Mouse (Mus musculus) gastrocnemius, postnatal 10 days (tissue): Measurements from ENCODE around the gene Dok5. TPM values are rescaled to one million over a fixed set of nuclear protein-coding genes. Genes with fewer than 3 reads are reported as not detected.

Experiments
- DNase-seq: peaks from one replicate; pipeline ENCODE4 v3.0.0; 2021; ENCODE audit warnings: mixed read lengths
- total RNA-seq, 2 experiments: library from RNA; stranded (reverse); gene quantifications; 2 replicates each; pipeline ENCODE4 v1.2.3; 2021

Gene Dok5
- total RNA-seq, 2 experiments from 2014 or later, result 20.1 to 24.0 TPM

DNA sequence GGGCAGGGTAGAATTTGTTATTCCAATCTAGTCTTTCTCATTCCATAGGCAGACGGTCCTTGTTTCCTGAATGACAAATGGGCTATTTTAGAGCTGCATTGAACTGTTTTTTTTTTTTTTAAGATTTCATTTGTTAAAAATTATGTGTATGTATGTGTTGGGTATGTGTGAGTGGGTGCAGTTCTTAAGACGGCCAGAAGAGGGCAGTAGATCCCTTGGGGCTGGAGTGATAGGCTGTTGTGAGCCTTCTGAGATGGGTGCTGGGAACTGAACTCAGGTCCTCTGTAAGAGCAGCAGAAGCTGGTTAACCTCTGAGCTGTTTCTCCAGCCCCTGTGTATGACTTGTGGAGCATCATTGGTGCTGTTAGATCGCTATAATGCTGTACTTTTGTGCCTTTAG is 63.6 kb downstream of the Dok5 start:
- DNase-seq, result no peak

DNA sequence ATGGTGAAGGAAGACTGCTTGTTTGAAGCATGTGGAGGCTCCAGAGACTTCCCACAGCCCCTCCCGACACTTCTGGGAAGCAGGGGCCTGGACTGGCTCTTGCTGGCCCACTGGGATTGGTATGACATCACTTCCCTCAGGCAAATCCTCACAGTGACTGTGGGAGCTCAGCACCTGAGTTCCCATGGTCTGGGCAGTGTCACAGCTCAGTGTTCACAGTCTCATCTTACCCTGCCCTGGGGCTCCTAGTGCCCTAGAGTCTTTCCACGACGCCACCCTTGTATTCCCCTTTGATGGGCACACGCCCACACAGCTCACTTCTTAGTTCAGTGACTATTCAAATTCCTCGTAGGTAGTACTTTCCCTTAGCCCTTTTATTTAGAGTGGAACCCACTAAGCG is 71.4 kb downstream of the Dok5 start:
- no peak for DNase-seq

DNA sequence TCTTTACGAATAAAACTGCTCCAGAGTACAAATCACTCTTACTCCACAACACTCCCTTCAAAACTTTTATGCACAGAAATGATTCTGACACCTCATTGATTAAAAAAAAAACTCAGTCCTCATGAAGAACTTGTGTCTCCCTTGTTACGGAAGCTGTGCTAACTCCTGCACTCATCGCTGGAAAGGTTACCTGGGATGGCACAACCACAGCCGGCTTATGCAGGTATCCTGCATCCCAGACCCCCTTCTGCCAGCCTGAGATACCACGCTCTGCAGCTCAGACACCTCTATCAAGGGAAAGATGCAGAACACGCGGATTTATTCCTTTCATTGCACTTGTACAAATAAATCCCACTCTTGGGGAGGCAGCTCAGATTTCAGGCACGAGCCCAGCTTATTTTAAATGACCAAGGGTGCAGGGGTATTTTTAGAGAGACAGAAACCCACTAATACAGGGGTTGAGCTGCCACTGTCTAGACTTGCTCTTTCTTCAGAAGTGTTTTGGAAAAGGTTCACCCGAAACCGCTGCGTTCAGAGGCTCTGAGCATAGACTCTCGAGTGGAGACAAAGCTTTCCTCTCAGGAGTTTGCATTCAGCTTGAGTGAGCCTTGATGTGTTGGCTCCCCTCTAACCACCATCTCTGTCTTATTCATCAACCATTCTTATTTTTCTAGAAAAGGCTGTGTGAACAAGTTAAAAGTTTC is 76.1 kb downstream of the Dok5 start:
- DNase-seq, result no peak

DNA sequence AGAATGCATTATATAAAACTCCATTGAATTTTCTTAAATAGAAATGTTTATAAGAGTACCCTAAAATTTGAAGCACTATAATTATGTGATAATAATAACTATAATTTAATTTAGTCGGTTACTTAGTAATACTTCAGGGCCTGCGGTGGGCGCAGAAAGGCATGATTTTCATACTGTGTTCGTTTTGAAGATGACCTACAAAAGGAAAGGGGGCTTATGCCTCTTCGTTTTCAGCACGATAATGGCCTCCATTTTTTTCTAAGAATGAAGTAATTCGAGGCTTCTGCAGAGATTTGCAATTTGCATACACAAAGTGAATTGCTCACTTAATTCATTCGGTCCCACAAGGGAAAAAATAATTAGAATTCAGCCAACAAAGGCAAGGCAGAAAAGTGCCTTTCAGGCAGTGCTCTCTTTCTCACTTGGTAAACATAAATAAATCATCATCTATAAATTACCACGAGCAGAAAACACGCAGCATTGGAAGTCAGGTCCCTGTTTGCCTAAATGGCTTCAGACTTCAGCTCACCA is 76.7 kb downstream of the Dok5 start:
- no peak for DNase-seq

DNA sequence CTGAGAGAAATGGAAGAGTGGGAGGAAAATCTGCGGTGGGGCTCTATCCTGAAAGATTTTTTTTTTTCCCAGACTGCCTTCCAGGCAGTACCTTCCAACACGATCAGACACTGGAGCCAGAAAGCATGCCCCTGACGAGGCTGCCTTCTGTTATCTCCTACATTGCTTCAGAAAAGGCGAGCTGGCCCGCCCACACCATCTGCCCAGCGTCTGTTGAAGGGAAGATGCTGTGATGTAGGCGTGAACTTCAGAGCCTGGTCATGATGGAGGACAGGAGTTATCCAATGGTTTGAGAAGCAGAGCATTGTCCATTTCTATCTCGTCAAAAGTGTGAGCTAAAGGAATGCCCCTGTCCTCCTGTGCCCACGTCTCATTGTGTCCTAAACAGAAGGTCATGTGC is 79.7 kb downstream of the Dok5 start:
- no peak for DNase-seq

DNA sequence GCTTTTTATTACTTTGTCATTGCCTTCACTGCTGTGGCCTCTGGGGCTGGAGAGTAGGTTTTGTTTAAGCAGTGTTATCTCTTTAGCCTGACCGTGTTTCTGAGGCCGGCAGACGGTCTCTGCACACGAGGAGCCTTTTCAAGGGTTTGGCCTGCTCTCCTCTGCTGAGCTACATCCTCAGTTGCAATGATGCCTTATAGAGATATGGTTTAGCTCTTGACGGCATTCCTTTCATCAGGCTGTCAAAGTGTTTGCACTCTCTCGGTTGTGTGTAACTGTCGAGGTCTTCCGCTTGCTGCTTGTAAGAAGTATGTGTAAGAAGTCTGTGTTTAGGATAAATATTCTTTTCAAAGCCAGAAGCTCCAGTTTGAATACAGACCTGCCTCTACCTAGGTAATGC is 84.7 kb downstream of the Dok5 start:
- DNase-seq, result no peak

DNA sequence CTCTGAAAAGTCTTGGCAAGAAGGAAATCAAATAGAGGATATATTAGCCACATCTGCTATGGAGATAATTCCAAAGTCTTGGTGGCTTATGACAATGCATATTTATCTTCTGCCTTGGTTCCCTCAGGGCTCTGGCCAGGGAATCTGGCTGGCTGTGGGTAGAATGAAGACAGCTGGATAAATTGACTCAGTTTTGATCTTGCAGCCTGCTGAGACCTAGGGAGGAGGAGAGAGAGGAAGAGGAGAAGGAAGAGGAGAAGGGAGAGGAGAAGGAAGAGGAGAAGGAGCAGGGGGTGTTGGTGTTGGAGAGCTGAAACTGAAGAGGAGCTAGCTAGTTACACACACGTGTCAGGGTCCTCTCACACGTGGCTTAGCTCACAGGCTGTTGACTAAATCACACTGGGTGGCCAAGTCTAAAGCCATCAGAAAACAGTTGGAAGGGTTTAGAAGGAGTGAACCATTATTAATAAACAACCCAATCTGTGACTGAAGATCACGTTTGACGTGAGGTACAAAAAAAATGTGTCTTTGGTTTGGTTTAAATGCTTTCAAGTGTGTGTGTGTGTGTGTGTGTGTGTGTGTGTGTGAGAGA is 85.6 kb downstream of the Dok5 start:
- no peak for DNase-seq

DNA sequence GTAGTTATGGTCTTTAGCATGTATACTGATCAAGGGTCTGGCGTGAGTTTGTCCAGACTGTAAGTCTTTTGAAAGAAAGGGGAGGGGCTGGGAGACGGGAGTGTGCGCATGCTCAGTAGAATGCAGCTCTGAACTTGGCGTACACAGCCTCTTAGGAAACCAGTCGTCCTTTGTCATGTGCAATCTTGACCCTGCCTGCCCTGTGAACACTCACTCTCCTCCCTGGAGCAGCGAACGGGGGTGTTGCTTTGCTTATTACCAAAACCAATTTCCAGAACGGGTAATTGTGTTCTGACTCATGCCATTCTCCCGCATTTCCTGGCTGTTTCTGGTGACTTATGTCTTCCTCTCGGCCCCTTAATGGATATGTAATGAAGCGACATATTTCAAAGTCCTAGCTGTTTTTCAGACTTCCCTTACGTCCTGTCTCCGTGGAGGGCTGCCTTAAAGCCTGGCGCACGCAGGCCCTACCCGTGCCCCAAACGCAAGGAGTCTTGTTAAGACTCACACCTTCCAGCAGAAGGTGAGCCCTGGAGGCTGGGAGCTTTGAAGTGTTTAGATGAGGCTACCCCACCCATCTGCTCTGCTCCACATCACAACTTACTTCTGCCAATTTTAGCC is 95.3 kb downstream of the Dok5 start:
- peak; percentile 30 for DNase-seq

DNA sequence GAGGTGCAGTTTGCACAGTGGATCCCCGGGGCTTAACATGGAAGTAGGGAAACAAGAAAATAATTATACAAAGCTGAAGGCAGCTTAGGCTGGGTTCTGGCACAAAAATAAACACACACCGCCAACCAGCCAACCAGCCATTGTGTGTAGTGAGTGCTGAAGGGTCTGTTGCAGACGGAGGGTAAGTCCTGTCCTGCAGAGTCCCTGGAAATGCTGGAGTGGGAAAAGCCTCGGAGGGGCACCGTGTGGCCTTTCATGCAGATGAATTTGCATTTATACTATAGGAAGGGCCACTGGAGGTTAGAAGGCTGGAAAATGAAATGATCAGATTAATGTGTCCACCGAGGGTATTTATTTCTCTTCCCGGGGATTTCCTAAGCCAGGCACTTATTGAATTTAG is 97.2 kb downstream of the Dok5 start:
- DNase-seq, result no peak

DNA sequence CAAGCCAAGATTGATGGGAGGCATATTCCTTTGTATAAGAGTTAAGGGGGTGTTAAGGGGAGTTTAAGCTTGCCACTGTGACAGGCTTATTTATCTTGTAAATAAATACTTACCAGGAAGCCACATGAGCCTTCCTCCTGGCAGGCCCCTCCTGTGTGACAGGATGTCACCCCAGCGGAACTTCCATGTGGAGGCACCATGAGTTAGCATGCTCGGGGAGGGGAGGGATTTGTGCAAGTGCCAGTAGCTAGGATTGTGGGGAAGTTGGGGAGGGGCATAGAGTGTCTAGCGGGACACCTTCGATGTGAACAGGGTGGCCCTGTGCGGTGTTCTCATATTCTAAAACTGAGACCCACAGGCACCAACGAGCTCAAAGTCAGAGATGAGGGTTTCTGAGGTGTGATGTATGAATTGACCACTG is 97.6 kb downstream of the Dok5 start:
- no peak for DNase-seq

DNA sequence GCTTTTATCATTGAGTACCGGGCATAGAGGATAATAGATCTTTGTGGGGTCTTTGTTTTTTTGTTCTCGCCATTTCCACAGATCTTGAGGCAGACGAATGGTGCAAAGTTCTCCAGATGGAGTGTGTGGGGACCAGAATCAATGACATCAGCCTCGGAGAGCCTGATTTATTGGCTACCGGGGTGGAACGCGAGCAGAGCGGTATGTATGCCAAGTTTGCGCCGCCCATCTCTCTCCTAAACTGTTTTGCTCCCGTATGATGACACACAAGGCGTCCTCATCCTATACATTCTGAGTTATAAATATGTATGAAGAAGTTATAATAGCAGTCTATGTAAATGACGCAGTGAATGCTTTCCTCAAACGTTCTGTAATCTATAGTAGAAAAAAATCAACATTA is 98.4 kb downstream of the Dok5 start:
- no peak for DNase-seq

DNA sequence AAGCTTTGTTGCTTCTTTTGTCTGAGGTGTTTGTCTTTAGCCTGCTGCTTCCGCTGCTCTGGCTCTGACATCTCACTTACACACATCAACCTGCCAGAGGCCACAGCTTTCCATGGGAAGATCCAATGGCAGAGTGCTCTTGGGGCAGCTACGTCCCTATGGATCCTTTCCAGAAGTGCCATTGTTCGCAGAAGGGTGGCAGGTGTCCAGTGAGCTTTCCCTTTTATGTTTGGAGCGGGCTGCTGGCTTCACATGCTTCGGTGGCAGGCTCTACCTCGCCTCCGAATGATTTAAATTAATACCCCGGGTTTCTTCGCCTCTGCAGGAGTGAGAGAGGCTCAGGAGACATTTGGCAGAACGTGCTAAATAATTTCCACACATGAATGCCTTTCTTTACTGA is 105.3 kb downstream of the Dok5 start:
- DNase-seq, result no peak

DNA sequence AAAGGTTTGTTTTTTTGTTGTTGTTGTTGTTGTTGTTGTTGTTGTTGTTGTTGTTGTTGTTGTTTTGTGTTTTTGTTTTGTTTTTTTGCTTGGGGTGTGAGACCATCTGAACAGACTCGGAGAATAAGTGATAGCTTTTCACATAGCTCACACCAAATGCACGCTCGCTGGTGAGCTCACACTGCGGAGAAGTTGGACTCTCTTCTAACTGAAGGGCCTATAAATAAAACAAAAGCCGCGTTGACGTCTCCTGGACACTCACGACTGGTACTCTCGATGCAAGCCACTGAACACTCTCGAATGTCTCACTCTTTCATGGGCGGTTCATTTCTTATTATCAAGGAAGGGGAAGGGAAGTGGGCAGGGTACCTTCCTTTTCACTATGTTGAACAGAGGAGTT is 105.8 kb downstream of the Dok5 start:
- DNase-seq, result no peak

DNA sequence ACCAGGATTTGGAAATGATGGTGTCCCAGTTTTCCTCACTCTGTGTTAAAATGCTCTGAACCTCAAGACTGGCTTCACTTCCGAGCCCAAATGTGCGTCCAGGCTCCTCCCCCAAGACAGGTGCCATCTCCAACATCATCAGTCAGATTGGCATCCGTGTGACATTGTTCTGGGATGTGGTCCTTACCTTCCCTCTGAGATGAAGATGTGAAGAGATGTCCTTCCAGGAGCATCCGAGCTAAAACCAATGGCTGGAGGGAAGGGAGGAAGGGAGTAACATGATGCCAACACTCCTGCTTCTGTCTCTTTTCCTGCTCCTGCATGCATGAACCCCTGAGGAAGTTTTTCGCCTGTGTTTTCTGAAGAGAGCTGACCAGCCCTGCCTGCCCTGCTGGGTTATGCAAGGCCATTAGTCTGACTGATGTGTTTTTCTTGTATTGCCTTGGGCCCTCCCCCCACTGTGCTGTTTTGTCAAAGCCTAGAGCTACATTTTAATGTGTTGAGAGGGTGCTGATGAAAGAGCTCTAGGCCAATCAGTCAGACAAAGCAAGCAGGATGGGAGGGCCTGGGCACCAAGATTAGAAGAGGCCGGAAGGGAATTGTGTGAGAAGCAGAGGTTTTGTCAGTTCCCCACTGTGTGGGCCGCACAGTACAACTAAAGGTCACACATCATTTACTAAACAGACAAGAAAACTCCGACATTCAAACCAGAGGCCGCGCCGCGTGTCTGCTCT is 106.4 kb downstream of the Dok5 start:
- DNase-seq, result no peak

DNA sequence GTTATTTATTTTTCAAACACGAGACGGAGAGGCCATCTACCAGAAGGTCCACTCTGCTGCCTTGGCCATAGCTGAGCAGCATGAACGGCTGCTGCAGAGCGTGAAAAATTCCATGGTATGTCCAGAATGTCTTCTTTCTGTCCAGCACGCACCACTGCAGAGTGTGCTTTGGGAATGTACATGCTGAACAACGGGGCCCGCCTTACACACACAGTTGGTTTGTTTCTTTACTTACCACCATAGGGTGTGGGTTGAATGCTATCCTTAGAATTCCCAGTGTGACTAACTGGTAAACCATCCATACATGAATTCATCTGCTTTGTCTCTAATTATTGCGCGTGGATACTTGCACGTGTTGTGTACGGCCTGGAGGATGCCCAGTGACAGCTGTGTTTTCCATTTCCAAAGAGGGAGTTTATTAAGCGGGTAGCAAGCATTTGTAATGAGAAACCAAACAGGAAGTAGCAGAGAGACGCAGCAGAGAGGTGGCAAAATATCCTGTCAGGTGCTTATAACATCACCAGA is 109.9 kb downstream of the Dok5 start:
- DNase-seq, result no peak

DNA sequence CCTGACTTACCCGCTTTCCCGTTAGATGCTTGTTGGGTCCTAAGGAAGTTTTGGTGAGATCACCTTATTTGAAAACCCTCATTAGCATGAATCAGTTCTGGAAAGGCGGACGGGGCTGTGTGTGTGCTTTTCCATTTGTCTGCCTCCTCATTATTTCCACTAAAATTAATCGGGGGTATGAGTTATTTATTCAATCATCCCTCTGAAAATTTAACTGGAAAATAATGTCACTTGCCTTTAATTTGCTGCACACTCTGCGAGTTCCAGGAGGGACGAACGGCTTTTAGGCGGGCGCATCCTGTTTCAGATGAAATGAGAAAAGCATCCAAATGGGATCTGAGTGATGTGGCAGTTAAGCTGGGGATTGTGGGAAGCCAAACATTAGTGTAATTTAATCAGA is 113.9 kb downstream of the Dok5 start:
- DNase-seq, result no peak

DNA sequence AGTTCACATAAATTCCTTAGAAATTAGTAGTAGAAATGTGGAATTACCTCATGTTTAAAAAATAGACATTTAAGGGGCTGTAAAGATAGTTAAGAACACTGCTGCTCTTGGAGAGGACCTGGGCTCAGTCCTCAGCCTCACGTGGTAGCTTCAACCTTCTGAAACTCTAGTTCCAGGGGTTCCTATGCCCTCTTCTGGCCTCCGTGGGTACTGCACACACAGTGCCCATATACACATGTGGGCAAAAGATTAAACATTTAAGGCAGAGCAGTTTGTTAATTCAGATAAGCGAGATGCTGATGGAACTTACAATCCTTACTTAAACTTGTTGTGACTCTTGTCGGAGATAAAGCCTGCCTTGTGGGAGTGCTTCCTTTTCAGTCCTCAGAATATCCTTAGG is 118.5 kb downstream of the Dok5 start:
- DNase-seq, result no peak

DNA sequence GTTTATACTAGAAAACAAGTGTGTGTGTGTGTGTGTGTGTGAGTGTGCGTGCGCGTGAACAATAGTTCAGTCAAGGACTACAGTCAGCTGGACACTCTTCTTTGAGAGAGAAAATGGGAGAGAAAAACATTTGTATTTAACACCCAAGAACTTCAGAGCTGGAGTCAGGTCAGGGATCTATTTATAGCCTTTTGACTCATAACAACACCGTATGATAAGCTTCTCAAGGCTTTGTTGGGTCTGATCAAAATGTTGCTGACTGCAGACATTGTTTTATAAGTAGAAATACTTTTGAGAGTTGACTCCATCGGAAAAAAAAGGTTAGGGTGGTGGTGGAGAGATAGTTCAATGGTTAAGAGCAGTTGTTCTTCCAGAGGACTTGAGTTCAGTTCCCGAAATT is 120.7 kb downstream of the Dok5 start:
- no peak for DNase-seq

DNA sequence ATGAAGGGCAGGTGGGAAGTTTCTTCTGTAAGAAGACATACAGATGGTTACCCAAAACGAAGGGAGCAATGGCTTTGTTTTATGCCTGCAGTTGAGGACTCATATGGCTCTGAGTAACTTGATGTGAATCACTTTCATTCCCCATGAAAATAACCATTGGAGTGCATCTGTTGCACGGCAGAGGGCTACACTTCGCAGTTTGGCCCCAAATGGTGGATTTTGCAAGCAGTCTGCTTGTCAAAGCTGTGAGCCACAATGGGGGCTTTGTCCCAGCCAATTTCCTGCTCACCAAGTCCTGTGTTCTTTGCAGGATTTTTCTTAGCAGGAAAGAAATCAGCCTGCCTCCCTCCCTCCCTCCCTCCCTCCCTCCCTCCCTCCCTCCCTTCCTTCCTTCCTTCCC is 123.6 kb downstream of the Dok5 start:
- DNase-seq, result no peak

DNA sequence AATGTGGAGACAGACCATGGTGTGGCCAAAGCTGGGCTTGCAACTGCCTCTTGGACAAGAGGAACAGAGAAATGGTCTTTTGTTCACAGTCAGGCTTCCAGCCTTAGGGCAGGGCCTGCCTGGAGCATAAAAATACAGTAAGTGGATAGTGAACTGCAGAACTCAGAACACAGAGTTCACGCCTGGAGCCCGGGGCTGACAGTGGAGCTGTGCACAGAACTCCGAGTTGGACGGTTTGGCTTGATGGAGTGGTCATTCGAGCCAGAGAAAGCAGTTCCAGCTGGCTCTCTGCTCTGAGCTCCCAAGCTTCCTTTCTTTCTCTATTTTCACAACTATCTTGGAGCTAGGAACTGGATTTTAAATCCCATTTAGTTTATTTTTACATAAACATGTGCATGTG is 124.5 kb downstream of the Dok5 start:
- DNase-seq, result peak; percentile 44

DNA sequence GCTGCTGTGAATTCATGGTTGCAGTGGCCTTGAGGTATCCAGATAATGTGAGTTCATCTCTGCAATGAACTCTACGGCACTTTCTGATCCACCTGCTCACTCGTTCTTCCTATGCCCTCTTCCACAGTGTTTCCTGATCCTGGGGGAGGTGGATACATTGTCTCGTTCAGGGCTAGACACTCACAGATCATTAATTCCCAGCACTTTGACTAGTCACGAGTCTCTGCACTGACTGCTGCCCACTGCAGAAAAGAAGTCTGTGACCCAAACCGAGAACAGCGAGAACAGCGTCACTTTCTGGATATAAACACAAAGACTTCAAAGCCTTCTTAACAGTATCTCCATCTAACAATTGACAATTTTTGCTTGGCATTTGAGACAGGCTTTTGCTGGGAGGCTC is 125.9 kb downstream of the Dok5 start:
- DNase-seq, result no peak

DNA sequence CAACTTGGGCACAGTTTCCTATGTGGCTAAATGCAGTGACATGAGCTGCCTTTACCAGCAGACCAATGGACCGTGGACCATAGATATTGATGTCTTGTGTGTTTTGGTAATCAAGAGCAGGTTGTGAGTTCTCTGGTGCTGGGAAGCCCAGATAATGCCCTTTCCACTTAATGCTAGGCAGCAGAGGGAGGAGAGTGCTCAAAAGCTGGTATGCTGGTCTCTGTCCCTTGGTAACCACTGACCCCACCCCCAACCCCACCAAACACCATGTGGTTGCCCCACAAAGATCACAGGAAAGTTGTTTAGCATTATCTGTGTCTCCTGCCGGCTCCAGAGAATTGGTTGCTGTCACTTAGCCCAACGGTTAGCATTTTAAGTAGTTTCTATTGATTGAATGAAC is 127.0 kb downstream of the Dok5 start:
- DNase-seq, result no peak

DNA sequence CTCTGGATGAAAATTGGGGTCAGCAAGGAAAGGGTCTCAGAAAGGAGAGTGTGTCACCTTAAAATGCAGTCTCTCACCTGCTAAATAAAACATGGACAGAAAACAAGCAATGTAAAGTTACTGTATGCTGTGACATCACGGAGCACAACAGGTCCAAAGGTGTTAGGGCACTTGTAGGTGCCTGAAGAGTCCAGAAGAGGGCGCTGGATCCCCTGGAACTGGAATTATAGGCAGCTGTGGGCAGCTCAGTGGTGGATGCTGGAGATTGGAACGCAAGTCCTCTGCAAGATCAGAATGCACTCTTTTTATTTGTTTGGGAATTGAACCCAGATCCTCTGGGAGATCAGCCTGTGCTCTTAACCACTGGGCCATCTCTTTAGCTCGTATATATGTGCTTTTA is 129.0 kb downstream of the Dok5 start:
- DNase-seq, result no peak
